Mouse (Mus musculus): Measurements from ENCODE around the gene Kcnab3. TPM values are rescaled to one million over a fixed set of nuclear protein-coding genes. Genes with fewer than 3 reads are reported as not detected.

Kcnab3 gene
- polyA plus RNA-seq, 1 experiment = 2.0 TPM

GRCm38 (mm10) chr11:69297799-69298198 is 28.3 kb upstream of the Kcnab3 start:
- Histone ChIP-seq H3K36me3 (ENCODE audit: control insufficient read depth, insufficient read depth) (peaks cover 12% of the 10 kb centered on the region), H3ac (ENCODE audit: control insufficient read depth, insufficient read length) (no peak overlapping the region), H3K4me3 (no peak overlapping the region), H3K4me2 (ENCODE audit: low read depth) (no peak overlapping the region), H3K79me2 (ENCODE audit: control insufficient read depth, insufficient read depth) (no peaks in the 10 kb centered on the region), H3K27me3 (ENCODE audit: control insufficient read depth, insufficient read depth, insufficient read length) (no peaks in the 10 kb centered on the region)
- TF ChIP-seq MYOD1 (IDR thresholded peaks at IDR 0.05; ENCODE audit: control insufficient read depth in 1 of 3, insufficient read length in 2 of 3, low read depth in 2 of 3) = no peak
- no peak for TF ChIP-seq USF1 (IDR thresholded peaks at IDR 0.05; ENCODE audit: low read depth)
- TF ChIP-seq TCF12 (IDR thresholded peaks at IDR 0.05; ENCODE audit: insufficient read depth, poor library complexity, severe bottlenecking) = no peak
- TF ChIP-seq MYOG (IDR thresholded peaks at IDR 0.05; ENCODE audit: control insufficient read depth in 1 of 3, insufficient read depth in 1 of 3, insufficient read length in 2 of 3, low read depth in 2 of 3) = no peak
- TF ChIP-seq SRF (IDR thresholded peaks at IDR 0.05; ENCODE audit: control insufficient read depth, insufficient read length, low read depth) = no peak
- TF ChIP-seq MAX (IDR thresholded peaks at IDR 0.05; ENCODE audit: low read depth) = no peak
- no peak for TF ChIP-seq E2F4 (IDR thresholded peaks at IDR 0.05; ENCODE audit: insufficient read depth)
- TF ChIP-seq TCF3 (IDR thresholded peaks at IDR 0.05; ENCODE audit: insufficient read length, low read depth) = no peak
- no peak for TF ChIP-seq CEBPB (IDR thresholded peaks at IDR 0.05; ENCODE audit: insufficient read depth, poor library complexity, severe bottlenecking)
- no peak for TF ChIP-seq POLR2AphosphoS2 (IDR thresholded peaks at IDR 0.05; ENCODE audit: insufficient read length, low read depth)
- TF ChIP-seq REST (IDR thresholded peaks at IDR 0.05; ENCODE audit: insufficient read depth, insufficient read length) = no peak
- TF ChIP-seq POLR2A (IDR thresholded peaks at IDR 0.05; ENCODE audit: insufficient read length, low read depth) = no peak

- H3ac ChIP-seq (ENCODE audit: control insufficient read depth, insufficient read length) = no peak overlapping the region
- TF ChIP-seq POLR2AphosphoS2 (IDR thresholded peaks at IDR 0.05; ENCODE audit: insufficient read length, low read depth) = no peak
- TF ChIP-seq MYOD1 (IDR thresholded peaks at IDR 0.05; ENCODE audit: control insufficient read depth in 1 of 3, insufficient read length in 2 of 3, low read depth in 2 of 3) = no peak
- TF ChIP-seq REST (IDR thresholded peaks at IDR 0.05; ENCODE audit: insufficient read depth, insufficient read length) = no peak
- TF ChIP-seq TCF12 (IDR thresholded peaks at IDR 0.05; ENCODE audit: insufficient read depth, poor library complexity, severe bottlenecking) = no peak
- no peak for TF ChIP-seq TCF3 (IDR thresholded peaks at IDR 0.05; ENCODE audit: insufficient read length, low read depth)
- no peak for TF ChIP-seq CEBPB (IDR thresholded peaks at IDR 0.05; ENCODE audit: insufficient read depth, poor library complexity, severe bottlenecking)
- TF ChIP-seq MYOG (IDR thresholded peaks at IDR 0.05; ENCODE audit: control insufficient read depth in 1 of 3, insufficient read depth in 1 of 3, insufficient read length in 2 of 3, low read depth in 2 of 3) = no peak
- TF ChIP-seq SRF (IDR thresholded peaks at IDR 0.05; ENCODE audit: control insufficient read depth, insufficient read length, low read depth) = no peak
- no peak for TF ChIP-seq MAX (IDR thresholded peaks at IDR 0.05; ENCODE audit: low read depth)
- no peak for TF ChIP-seq E2F4 (IDR thresholded peaks at IDR 0.05; ENCODE audit: insufficient read depth)
- no peak for TF ChIP-seq USF1 (IDR thresholded peaks at IDR 0.05; ENCODE audit: low read depth)
- TF ChIP-seq POLR2A (IDR thresholded peaks at IDR 0.05; ENCODE audit: insufficient read length, low read depth) = no peak
- H3K27me3 ChIP-seq (ENCODE audit: control insufficient read depth, insufficient read depth, insufficient read length) = no peaks in the 10 kb centered on the region
- H3K79me2 ChIP-seq (ENCODE audit: control insufficient read depth, insufficient read depth) = no peaks in the 10 kb centered on the region
- H3K4me3 ChIP-seq = no peak overlapping the region
- peaks cover 12% of the 10 kb centered on the region for H3K36me3 ChIP-seq (ENCODE audit: control insufficient read depth, insufficient read depth)
- H3K4me2 ChIP-seq (ENCODE audit: low read depth) = no peak overlapping the region
These were observed 27.8 kb upstream of the Kcnab3 start for GRCm38 (mm10) chr11:69298231-69298630.

- Histone ChIP-seq H3K36me3 (ENCODE audit: control insufficient read depth, insufficient read depth) (peaks cover 18% of the 10 kb centered on the region), H3K27me3 (ENCODE audit: control insufficient read depth, insufficient read depth, insufficient read length) (no peaks in the 10 kb centered on the region), H3K4me2 (ENCODE audit: low read depth) (no peak overlapping the region), H3K79me2 (ENCODE audit: control insufficient read depth, insufficient read depth) (no peaks in the 10 kb centered on the region), H3K4me3 (no peak overlapping the region), H3ac (ENCODE audit: control insufficient read depth, insufficient read length) (no peak overlapping the region)
- TF ChIP-seq MAX (IDR thresholded peaks at IDR 0.05; ENCODE audit: low read depth) (no peak), TCF12 (IDR thresholded peaks at IDR 0.05; ENCODE audit: insufficient read depth, poor library complexity, severe bottlenecking) (no peak), POLR2A (IDR thresholded peaks at IDR 0.05; ENCODE audit: insufficient read length, low read depth) (no peak), MYOD1 (IDR thresholded peaks at IDR 0.05; ENCODE audit: control insufficient read depth in 1 of 3, insufficient read length in 2 of 3, low read depth in 2 of 3) (no peak), MYOG (IDR thresholded peaks at IDR 0.05; ENCODE audit: control insufficient read depth in 1 of 3, insufficient read depth in 1 of 3, insufficient read length in 2 of 3, low read depth in 2 of 3) (no peak), TCF3 (IDR thresholded peaks at IDR 0.05; ENCODE audit: insufficient read length, low read depth) (no peak), CEBPB (IDR thresholded peaks at IDR 0.05; ENCODE audit: insufficient read depth, poor library complexity, severe bottlenecking) (no peak), POLR2AphosphoS2 (IDR thresholded peaks at IDR 0.05; ENCODE audit: insufficient read length, low read depth) (no peak), USF1 (IDR thresholded peaks at IDR 0.05; ENCODE audit: low read depth) (no peak), SRF (IDR thresholded peaks at IDR 0.05; ENCODE audit: control insufficient read depth, insufficient read length, low read depth) (no peak), E2F4 (IDR thresholded peaks at IDR 0.05; ENCODE audit: insufficient read depth) (no peak)
These were observed 23.2 kb upstream of the Kcnab3 start for GRCm38 (mm10) chr11:69302817-69303216.

- no peak overlapping the region for H3K4me2 ChIP-seq (ENCODE audit: low read depth)
- H3ac ChIP-seq (ENCODE audit: control insufficient read depth, insufficient read length) = no peak overlapping the region
- TF ChIP-seq SRF (IDR thresholded peaks at IDR 0.05; ENCODE audit: control insufficient read depth, insufficient read length, low read depth) (no peak), POLR2AphosphoS2 (IDR thresholded peaks at IDR 0.05; ENCODE audit: insufficient read length, low read depth) (no peak), MYOD1 (IDR thresholded peaks at IDR 0.05; ENCODE audit: control insufficient read depth in 1 of 3, insufficient read length in 2 of 3, low read depth in 2 of 3) (no peak), POLR2A (IDR thresholded peaks at IDR 0.05; ENCODE audit: insufficient read length, low read depth) (no peak), MAX (IDR thresholded peaks at IDR 0.05; ENCODE audit: low read depth) (no peak), E2F4 (IDR thresholded peaks at IDR 0.05; ENCODE audit: insufficient read depth) (no peak), TCF12 (IDR thresholded peaks at IDR 0.05; ENCODE audit: insufficient read depth, poor library complexity, severe bottlenecking) (no peak), TCF3 (IDR thresholded peaks at IDR 0.05; ENCODE audit: insufficient read length, low read depth) (no peak), MYOG (IDR thresholded peaks at IDR 0.05; ENCODE audit: control insufficient read depth in 1 of 3, insufficient read depth in 1 of 3, insufficient read length in 2 of 3, low read depth in 2 of 3) (no peak), REST (IDR thresholded peaks at IDR 0.05; ENCODE audit: insufficient read depth, insufficient read length) (no peak)
- H3K4me3 ChIP-seq = no peak overlapping the region
- H3K79me2 ChIP-seq (ENCODE audit: control insufficient read depth, insufficient read depth) = no peaks in the 10 kb centered on the region
- peaks cover 19% of the 10 kb centered on the region for H3K36me3 ChIP-seq (ENCODE audit: control insufficient read depth, insufficient read depth)
- H3K27me3 ChIP-seq (ENCODE audit: control insufficient read depth, insufficient read depth, insufficient read length) = no peaks in the 10 kb centered on the region
These were observed 20.8 kb upstream of the Kcnab3 start for GRCm38 (mm10) chr11:69305291-69305690.

Measured in myocyte (in vitro differentiated cells).